Mouse (Mus musculus) kidney, adult 2 months (tissue): ENCODE measurements around the gene Gpr107.

ENCODE experiments used
- CTCF ChIP-seq: fragments of 200-500 bp; conservative IDR thresholded peaks from 2 replicates; pipeline ENCODE4 v1.5.1; 2011; ENCODE audit warnings: low read depth, mild to moderate bottlenecking, control low read depth, low read length, moderate library complexity, mixed read lengths; ENCODE audit not compliant: insufficient read depth, insufficient read length
- POLR2A ChIP-seq: fragments of 200-500 bp; IDR thresholded peaks from one replicate; pipeline ENCODE4 v1.6.1; 2011; ENCODE audit warnings: low read depth, low read length, control low read depth

DNA sequence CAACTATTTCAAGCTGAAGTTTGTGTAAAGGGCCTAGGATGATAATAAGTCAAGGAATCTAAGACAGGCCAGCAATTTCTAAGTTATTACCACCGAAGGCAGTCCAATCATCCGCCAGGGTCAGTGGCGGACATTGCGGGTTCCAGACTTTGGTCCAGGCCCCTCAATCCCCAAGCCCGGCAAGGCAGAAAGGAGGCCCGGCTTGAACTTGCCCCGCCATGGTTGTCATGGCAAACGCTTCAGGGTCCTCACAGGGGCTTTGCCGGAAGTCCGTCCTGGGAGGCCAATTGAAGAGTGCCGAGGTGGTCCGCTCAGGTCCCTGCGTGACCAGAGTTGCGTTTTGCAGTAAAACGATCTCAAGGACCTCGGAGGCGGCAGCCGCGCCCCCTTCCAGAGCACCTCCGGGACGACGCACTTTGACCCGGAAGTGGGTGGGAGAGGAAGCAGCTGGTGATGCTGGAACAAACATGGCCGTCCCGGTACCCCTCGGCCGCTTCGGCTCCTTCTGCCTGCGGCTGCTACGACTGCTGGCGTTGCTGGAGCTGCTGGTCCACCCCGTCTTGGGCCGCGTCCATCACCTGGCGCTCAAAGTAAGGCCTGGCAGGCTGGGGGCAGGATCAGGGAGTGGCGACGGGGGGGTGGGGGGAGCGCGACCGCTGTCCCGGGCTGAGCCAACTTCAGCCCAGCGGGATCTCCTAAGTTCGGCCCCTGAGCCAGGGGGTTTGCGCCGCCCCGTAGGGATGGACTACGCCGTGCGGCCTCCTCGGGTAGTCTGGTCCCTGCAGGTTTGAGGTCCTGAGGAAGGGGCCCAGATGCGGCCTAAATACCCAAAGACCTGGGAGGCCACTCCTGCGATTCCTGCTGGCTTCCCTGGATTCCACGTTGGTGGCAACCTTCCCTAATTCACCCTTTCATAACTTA is at the start of gene Gpr107:
- no peak for TF ChIP-seq CTCF
- peak; percentile 8 for TF ChIP-seq POLR2A
